Mouse (Mus musculus) gastrocnemius, postnatal 10 days (tissue): ENCODE results near the gene Foxo3. TPM values are rescaled to one million over a fixed set of nuclear protein-coding genes. Genes with fewer than 3 reads are reported as not detected.
A peak's percentile ranks its signal among the peaks of the same experiment; 100 is the strongest.

Experiments
- DNase-seq: peaks from one replicate; pipeline ENCODE4 v3.0.0; 2021; ENCODE audit warnings: mixed read lengths
- total RNA-seq, 2 experiments: library from RNA; stranded (reverse); gene quantifications; 2 replicates each; pipeline ENCODE4 v1.2.3; 2021

Gene Foxo3
- total RNA-seq, 2 experiments from 2014 or later: 31.4 to 43.5 TPM

- no peak for DNase-seq
These were observed 96.2 kb downstream of the Foxo3 start for GRCm38 (mm10) chr10:42180333-42180732.

DNA sequence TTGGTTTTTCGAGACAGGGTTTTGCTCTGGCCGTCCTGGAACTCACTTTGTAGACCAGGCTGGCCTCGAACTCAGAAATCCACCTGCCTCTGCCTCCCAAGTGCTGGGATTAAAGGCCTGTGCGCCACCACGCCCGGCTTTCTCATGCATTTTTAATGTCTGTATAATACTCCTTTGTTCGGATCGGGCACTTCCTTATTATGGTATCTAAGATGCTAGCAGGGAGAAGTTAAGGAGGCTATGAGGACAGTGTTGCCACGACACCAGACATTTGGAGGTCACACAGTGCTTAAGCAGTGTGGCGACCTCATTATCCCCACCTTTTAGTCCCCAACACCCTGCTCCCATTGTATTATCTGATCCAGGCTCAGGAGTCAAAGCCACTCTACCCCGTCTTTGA is 97.8 kb downstream of the Foxo3 start:
- DNase-seq: no peak

DNA sequence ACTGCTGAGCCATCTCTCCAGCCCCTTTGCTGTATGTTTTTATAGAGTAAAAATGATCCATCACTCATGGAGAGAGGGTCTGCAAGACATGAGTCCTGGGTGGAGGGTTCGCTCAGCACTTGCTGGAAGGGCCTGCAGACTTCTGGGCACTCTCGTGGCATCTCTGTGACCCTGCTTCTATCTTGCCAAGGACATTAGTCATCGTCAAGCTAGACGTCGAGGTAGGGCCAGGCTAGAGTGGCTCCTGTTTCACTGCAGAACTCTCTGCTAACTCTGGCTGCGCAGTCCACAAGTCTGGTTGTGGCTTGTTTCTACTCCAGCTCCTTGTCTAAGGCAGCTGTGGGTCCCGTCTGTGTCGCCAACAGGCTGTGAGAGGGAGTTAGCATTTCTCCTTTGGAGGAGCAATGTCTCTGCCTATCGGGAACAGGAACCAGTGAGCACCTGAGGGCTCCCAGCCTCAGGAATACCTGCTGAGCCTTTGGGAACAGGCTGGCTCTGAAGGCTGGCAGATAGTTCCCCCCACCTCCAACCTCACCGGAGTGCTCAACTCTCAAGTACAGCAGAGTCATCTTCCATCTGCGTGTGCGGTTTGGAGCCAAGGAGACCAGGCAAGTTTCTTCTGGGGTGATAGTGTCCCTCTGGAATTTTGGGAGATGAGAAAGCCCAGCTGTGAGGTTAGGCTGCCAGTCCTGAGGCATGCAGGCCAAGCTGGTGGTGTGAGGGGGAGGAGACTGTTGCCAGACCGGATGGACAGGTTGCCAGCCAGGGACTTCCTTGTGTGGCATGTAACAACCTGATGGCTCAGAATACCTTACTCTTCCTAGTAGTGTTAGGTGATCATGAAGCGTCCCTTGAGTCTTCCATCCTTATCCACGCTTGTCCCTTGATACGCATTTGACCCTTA is 98.5 kb downstream of the Foxo3 start:
- no peak for DNase-seq

GRCm38 (mm10) chr10:42174283-42174682 is 102.3 kb downstream of the Foxo3 start:
- no peak for DNase-seq

DNA sequence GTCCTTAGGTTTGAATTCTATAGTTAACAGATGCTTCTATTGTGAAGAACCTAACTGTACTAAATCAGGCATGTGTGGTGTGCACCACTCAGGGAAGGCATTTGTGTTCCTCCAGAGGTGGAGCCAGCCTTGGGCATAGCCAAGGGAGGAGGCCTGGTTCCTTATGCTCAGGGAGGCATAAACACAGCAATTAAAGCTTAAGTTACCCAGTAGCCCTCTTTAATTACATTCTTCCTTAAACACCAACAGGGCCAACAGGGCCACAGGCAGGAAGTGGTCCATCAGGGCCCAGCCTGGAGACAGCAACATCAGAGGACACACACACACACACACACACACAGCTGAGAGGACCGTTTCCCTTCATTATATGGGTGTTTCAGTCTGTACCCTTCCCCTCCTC is 102.7 kb downstream of the Foxo3 start:
- DNase-seq: no peak

DNA sequence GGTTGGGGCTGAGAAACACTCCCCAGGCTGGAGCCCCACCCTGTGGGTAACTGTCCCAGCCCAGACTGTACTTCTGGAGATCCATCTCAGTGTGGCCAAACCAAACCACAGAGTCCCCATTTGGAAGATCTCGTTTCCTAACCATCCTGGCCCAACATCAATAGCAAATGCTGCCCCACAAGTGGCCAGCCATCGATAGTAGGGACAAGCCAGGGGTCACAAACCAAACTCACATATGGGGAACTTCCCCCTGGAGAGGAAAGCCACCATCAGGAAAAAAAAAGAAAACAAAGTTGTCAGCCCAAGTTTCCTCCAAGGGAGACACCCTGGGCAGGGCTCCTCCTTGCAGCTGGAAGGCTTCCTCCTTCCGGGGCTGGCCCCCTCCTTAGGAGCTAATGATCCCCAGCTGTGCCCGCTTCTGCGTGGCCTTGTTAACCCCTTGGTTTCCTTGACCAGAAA is 105.6 kb downstream of the Foxo3 start:
- DNase-seq: peak; percentile 47

DNA sequence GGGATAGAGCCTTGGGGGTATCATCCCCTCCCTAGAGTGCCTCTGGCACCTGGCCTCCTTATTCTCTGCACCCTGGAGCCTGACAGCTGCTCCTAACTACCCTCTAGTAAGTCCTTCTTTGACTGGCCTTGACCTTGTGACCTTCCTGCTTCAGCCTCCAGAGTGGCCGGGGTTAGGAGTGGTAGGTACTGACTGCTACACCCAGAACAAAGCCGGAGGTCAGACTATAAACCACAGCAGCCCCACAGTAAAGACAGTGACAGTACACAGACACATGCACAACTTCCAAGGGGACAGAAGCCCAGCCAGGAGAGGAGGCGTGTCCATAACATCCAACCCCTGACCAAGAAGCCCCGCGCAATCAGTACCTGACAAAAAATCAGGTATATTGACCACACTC is 106.4 kb downstream of the Foxo3 start:
- DNase-seq: no peak

DNA sequence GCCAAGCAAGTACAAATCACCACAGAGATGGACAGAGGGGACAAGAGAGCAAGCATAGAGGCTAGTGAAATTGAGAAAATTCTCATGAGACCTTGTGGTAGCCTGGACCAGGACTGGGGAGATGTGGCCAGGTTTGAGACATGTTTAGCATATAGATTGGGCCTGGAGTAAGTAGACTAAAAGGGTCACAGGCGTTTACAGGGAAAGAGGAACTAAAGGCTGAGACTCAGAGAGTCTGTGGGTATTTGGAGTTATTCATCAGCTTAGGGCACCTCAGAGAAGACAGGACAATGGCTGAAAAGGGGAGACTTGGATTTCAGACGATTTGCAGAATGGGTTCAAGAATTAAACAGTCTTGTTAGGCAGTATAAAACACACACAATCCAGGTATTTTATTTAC is 121.8 kb downstream of the Foxo3 start:
- no peak for DNase-seq

- peak; percentile 26 for DNase-seq
These were observed 123.9 kb downstream of the Foxo3 start for GRCm38 (mm10) chr10:42152426-42153205.

DNA sequence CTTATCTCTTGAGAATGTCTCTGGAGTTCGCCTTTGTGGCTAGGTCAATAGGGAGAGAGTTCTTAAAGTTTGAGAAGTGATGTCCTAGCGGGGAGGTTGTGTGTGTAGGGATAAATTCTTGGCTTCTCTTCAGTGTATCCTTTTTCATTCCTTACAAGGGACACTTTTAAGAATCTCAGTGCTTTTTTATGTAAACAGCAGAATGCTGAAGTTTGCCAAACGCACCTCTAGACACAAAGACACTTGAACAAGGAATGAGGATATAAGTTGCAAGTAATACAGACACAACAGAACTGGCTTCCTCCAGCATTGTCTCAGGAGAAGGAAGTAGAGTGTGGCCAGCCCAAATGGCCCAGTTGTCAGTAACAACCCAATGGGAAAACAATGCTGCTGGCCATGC is 126.8 kb downstream of the Foxo3 start:
- no peak for DNase-seq

GRCm38 (mm10) chr10:42148326-42148725 is 128.2 kb downstream of the Foxo3 start:
- no peak for DNase-seq

- no peak for DNase-seq
These were observed 131.3 kb downstream of the Foxo3 start for GRCm38 (mm10) chr10:42145221-42145620.

DNA sequence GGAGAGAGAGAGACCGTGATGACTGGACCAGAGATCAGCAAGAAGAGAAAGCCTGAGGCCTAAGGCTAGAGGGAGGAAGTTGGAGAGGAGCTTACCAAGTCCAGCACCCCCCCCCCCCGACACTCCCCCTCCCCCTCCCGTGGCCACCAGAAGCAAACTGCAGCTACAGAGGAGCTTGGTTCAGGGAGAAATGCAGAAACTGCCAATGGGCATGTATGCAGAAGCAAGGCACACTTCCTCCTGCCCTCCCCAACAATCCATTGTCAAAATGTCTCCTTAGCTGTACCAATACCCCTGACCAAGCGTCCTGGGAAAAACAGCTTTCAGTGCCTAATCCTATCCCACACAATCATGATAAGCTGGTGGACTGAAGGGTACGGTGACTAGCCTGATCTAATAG is 131.8 kb downstream of the Foxo3 start:
- DNase-seq: no peak

DNA sequence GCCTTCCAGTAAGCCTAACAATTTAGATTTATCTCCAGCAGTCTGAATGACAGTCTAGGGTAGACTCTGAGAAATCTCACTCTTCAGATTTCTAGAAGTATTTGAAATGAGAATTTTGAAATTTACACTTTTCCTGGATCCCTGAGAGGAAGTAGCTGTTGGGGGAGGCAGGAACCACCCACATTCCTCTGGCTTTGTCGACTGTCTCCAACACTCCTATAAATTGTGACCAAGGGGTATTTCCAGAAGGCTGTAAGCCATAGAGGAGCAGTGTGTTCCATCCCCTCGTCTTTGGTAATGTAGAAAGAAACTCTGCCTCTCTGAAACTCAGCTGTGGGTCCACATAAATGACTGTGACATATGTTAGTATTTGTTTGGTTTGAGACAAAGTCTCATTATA is 132.4 kb downstream of the Foxo3 start:
- no peak for DNase-seq

DNA sequence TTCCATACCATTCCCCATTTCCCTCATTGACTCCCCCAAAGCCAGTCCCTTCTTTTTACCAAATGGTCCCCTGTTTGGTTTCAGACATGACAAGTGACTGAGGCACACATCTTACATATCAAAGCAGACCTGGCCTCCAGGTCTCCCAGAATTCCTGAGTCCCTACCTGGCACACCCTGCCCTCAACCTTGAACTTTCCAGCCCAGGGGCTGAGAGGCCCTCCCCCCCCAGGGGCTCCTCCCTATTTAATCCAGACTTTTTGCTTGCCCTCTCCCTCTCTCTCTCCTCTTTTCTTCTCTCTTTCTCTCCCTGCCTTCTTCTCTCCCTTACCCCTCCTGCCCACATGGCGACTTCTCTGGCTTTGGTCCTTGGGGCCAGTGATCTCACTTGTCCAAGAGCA is 133.8 kb downstream of the Foxo3 start:
- DNase-seq: no peak

GRCm38 (mm10) chr10:42142081-42142480 is 134.5 kb downstream of the Foxo3 start:
- no peak for DNase-seq

DNA sequence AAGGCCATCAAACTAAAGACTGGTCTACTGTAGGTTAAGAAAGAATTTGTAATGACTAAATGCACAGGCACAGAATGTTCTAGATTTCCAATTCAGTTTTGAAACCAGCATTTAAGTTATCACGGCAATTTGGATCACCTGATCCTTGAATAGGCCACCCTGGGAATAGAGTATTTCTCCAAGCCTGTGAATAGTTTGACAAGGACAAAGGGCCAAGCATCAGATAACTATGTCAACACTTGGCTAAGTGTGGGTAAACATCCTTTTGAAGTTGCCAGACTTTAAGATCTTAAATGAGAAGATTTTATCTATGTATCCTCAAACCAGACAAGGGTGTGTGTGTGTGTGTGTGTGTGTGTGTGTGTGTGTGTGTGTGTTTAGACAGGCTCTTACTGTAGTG is 136.8 kb downstream of the Foxo3 start:
- no peak for DNase-seq

DNA sequence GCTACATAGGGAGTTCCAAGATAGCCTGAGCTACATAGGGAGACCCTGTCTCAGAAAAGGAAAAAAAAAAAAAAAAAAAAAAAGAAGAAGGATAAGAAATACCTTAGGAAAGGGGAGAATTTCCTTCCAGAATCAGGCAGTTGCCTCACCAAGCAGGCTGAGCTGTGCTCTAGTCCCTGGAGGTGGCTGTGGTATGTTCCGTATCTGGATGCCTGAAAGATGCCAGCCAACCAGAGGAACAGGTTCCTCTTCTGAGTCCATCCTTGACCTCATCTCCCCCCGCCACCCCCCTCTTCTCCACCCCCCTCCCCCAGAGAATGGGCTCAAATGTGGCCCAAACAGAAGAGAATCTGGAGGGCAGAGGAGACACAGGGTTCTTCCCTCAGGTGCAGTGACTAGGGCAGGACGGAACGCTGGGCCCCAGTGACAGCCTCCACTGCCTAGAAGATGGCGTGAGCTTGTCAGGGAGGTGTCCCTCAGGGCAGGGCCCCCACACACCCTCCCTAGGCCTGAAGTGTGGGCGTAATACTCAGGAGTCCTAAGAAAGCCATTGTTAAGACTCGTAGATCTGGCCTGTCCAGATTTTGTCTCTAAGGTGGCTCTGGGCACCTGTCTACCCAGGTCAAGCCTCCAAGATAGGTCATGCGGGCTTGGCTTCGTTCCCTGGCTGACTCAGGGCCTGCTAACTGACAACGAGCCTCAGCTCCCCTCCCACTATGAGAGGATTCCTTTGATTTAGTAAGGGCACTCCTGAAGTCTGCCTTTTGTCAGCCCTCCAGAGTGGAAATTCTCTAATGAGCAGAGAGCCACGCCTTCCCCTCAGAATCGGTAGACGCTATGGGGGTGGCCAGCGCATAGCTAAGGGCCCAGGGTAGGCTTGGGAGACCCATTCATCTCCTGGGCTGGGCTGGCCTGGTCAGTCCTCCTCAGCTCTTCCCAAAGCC is 141.5 kb downstream of the Foxo3 start:
- DNase-seq: no peak
